Mouse (Mus musculus) CH12.LX (cell line): Measurements from ENCODE around the gene Rnf225. TPM values are rescaled to one million over a fixed set of nuclear protein-coding genes. Genes with fewer than 3 reads are reported as not detected.

Experiments used
- DNase-seq: peaks from one replicate; pipeline ENCODE4 v3.0.0-alpha.2; 2013; ENCODE audit errors: extremely low read depth
- H3K27ac ChIP-seq: 2 replicates; pipeline ENCODE4 v1.5.1; 2012; ENCODE audit warnings: low read depth, mild to moderate bottlenecking, control low read depth, moderate library complexity; ENCODE audit not compliant: insufficient read depth
- H3K27me3 ChIP-seq: replicated peaks from 2 replicates; pipeline ENCODE3; 2012; ENCODE audit warnings: inconsistent platforms
- H3K36me3 ChIP-seq, 2 experiments: replicated peaks in 1 of 2; 2 replicates each; pipeline versions ENCODE3 to v1.6.1; 2012; ENCODE audit warnings: inconsistent platforms in 1 of 2, low read length in 1 of 2, mild to moderate bottlenecking in 1 of 2, mixed read lengths in 1 of 2, moderate library complexity in 1 of 2; ENCODE audit not compliant: control insufficient read depth in 1 of 2, insufficient read depth in 1 of 2
- H3K4me1 ChIP-seq, 2 experiments: 2 replicates each; pipeline ENCODE4 v1.6.1; 2012; ENCODE audit warnings: inconsistent platforms in 1 of 2, moderate library complexity in 1 of 2; ENCODE audit not compliant: insufficient read depth in 2 of 2, control insufficient read depth in 1 of 2
- H3K4me2 ChIP-seq: 2 replicates; pipeline ENCODE4 v1.6.1; 2012; ENCODE audit warnings: low read depth, mild to moderate bottlenecking, control low read depth; ENCODE audit not compliant: poor library complexity, insufficient read depth, severe bottlenecking
- H3K4me3 ChIP-seq, 3 experiments: fragments of 150-350 bp in 1 of 3; sonication (generic) in 1 of 3; replicated peaks in 1 of 3; 2 replicates each; pipeline versions ENCODE3 to v1.5.1; 2011 to 2012; ENCODE audit warnings: low read depth in 2 of 3, low read length in 2 of 3, mild to moderate bottlenecking in 2 of 3, moderate library complexity in 2 of 3, control low read depth in 1 of 3, improper control_type of control experiment in 1 of 3, inconsistent platforms in 1 of 3, mixed read lengths in 1 of 3; ENCODE audit not compliant: poor library complexity in 1 of 3
- H3K79me2 ChIP-seq: replicated peaks from 2 replicates; pipeline ENCODE4 v1.6.1; 2012; ENCODE audit warnings: mild to moderate bottlenecking, moderate library complexity; ENCODE audit not compliant: control insufficient read depth, poor library complexity, insufficient read depth, severe bottlenecking; ENCODE audit errors: extremely low read depth
- H3K9ac ChIP-seq: 2 replicates; pipeline ENCODE4 v1.6.1; 2012; ENCODE audit warnings: low read depth, mild to moderate bottlenecking, control low read depth, moderate library complexity; ENCODE audit not compliant: insufficient read depth
- H3K9me3 ChIP-seq: replicated peaks from 2 replicates; pipeline ENCODE3; 2012; ENCODE audit warnings: low read length, inconsistent platforms, mixed read lengths
- BHLHE40 ChIP-seq: IDR thresholded peaks from 2 replicates; pipeline ENCODE4 v1.6.1; 2011; ENCODE audit warnings: mild to moderate bottlenecking, low read depth, low read length, improper control_type of control experiment
- CTCF ChIP-seq, 2 experiments: IDR thresholded peaks in 1 of 2; conservative IDR thresholded peaks in 1 of 2; 2 replicates each; pipeline ENCODE4 v1.5.1; 2011 to 2012; ENCODE audit warnings: low read depth in 2 of 2, low read length in 2 of 2, improper control_type of control experiment in 1 of 2, inconsistent platforms in 1 of 2, mild to moderate bottlenecking in 1 of 2, moderate library complexity in 1 of 2
- E2F4 ChIP-seq: IDR thresholded peaks from 2 replicates; pipeline ENCODE4 v1.6.1; 2011; ENCODE audit warnings: low read depth, low read length, improper control_type of control experiment; ENCODE audit not compliant: insufficient replicate concordance
- ELF1 ChIP-seq: IDR thresholded peaks from 2 replicates; pipeline ENCODE4 v1.6.1; 2014; ENCODE audit warnings: low read depth, mild to moderate bottlenecking, inconsistent platforms, low read length, improper control_type of control experiment
- ETS1 ChIP-seq: conservative IDR thresholded peaks from 2 replicates; pipeline ENCODE4 v1.6.1; 2012; ENCODE audit warnings: low read depth, mild to moderate bottlenecking, inconsistent platforms, low read length, improper control_type of control experiment, moderate library complexity
- HCFC1 ChIP-seq: IDR thresholded peaks from 2 replicates; pipeline ENCODE4 v1.6.1; 2012; ENCODE audit warnings: low read depth, mild to moderate bottlenecking, inconsistent platforms, low read length, improper control_type of control experiment
- IRF4 ChIP-seq: IDR thresholded peaks from 2 replicates; pipeline ENCODE4 v1.6.1; 2014; ENCODE audit warnings: low read depth, mild to moderate bottlenecking, inconsistent platforms, low read length, improper control_type of control experiment
- MAZ ChIP-seq: IDR thresholded peaks from 2 replicates; pipeline ENCODE4 v1.6.1; 2012; ENCODE audit warnings: low read depth, mild to moderate bottlenecking, inconsistent platforms, low read length, improper control_type of control experiment, moderate library complexity
- MEF2A ChIP-seq: IDR thresholded peaks from 2 replicates; pipeline ENCODE4 v1.6.1; 2014; ENCODE audit warnings: low read depth, mild to moderate bottlenecking, inconsistent platforms, low read length, improper control_type of control experiment, borderline replicate concordance
- POLR2A ChIP-seq: IDR thresholded peaks from 2 replicates; pipeline ENCODE4 v1.6.1; 2011; ENCODE audit warnings: low read depth, mild to moderate bottlenecking, improper control_type of control experiment, low read length
- POLR2AphosphoS2 ChIP-seq: IDR thresholded peaks from 2 replicates; pipeline ENCODE4 v1.6.1; 2011; ENCODE audit warnings: low read depth, low read length, improper control_type of control experiment
- SIN3A ChIP-seq: IDR thresholded peaks from 2 replicates; pipeline ENCODE4 v1.6.1; 2012; ENCODE audit warnings: low read length, improper control_type of control experiment, inconsistent platforms
- SMC3 ChIP-seq: IDR thresholded peaks from 2 replicates; pipeline ENCODE4 v1.6.1; 2011; ENCODE audit warnings: low read depth, low read length, improper control_type of control experiment
- TBP ChIP-seq: conservative IDR thresholded peaks from 2 replicates; pipeline ENCODE4 v1.6.1; 2011; ENCODE audit warnings: low read depth, low read length, improper control_type of control experiment
- USF1 ChIP-seq: IDR thresholded peaks from 2 replicates; pipeline ENCODE4 v1.6.1; 2014; ENCODE audit warnings: low read depth, mild to moderate bottlenecking, inconsistent platforms, low read length, improper control_type of control experiment
- USF2 ChIP-seq: conservative IDR thresholded peaks from 2 replicates; pipeline ENCODE4 v1.6.1; 2011; ENCODE audit warnings: low read depth, low read length, improper control_type of control experiment
- ZKSCAN1 ChIP-seq: IDR thresholded peaks from 2 replicates; pipeline ENCODE4 v1.6.1; 2012; ENCODE audit warnings: low read depth, inconsistent platforms, low read length, improper control_type of control experiment, borderline replicate concordance
- ZMIZ1 ChIP-seq: IDR thresholded peaks from 2 replicates; pipeline ENCODE4 v1.6.1; 2012; ENCODE audit warnings: low read depth, mild to moderate bottlenecking, inconsistent platforms, low read length, improper control_type of control experiment
- ZNF384 ChIP-seq: IDR thresholded peaks from 2 replicates; pipeline ENCODE4 v1.6.1; 2012; ENCODE audit warnings: low read depth, low read length, improper control_type of control experiment, inconsistent platforms
- dilution Hi-C: fragments of 300-500 bp; cut with MboI; formaldehyde crosslinking; loops from 2 replicates; pipeline ENCODE4 v1.14.3; 2020; ENCODE audit warnings: low sequenced_read_pairs; ENCODE audit not compliant: extremely low pct_unique_long_range_greater_than_20kb, extremely low pct_ligation_motif_present
- in situ Hi-C: fragments of 300-500 bp; cut with MboI; formaldehyde crosslinking; loops from 3 replicates; pipeline ENCODE4 v1.14.3; 2019; ENCODE audit warnings: low sequenced_read_pairs, low pct_ligation_motif_present, low pct_unique_long_range_greater_than_20kb, mixed read lengths
- polyA plus RNA-seq: library from polyadenylated mRNA; unstranded; fragments of >175 nt; gene quantifications from 2 replicates; pipeline ENCODE4 v1.2.1, GENCODE M21; 2012; ENCODE audit warnings: low read depth; ENCODE audit not compliant: insufficient read length
- total RNA-seq, 2 experiments: library from RNA; depleted of rRNA; stranded (reverse); fragments of 300-350 nt in 1 of 2; fragments of >200 nt in 1 of 2; gene quantifications; 2 replicates each; pipeline ENCODE4 v1.2.3; 2012 to 2014

Rnf225 gene
- total RNA-seq (2012; rRNA removed) (1.1 and 1.3 TPM in 2 replicates), total RNA-seq (2014; rRNA removed) (0.89 and 0.90 TPM in 2 replicates), polyA plus RNA-seq (3.4 and 4.0 TPM in 2 replicates)

DNA sequence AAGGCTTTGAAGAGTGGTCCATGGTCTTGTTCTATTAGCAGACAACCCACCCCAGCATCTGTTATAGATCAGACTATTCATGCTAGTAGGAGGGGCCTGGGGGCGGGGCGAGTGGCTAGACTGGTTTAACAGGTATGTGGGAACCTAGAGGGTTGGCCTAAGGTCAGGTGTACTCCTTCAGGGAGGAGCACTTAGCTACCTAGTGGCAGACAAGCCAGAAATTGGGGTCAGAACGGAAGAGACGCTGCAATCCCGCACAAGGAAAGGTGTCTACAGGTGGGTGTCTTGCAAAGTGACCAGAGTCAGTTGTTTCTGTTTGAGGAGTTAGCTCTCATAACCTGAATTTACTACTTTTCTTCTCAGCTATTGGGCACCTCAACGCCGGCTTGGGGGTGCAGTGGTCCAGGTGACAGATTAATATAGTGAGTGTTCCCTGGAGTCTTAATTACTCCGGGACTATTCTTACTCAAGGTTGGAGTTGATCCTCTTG lies at the start of gene Rnf225:
Rnf225 (plus strand) TSS at position 226 of the 490 bp plus-strand sequence.
- dilution Hi-C loops = no loop called here
- Histone ChIP-seq H3K9ac (no peak within 1 kb of the TSS), H3K79me2 (peaks cover 22% of the 10 kb centered on the region), H3K4me2 (no peak within 1 kb of the TSS), H3K36me3 (peaks cover 47 to 74% of the 10 kb centered on the region in 2 experiments), H3K27me3 (no peaks in the 10 kb centered on the region), H3K27ac (no peak within 1 kb of the TSS), H3K4me1 (peaks cover 5 to 24% of the 10 kb centered on the region in 2 experiments), H3K9me3 (no peaks in the 10 kb centered on the region), H3K4me3 (no peak within 1 kb of the TSS)
- in situ Hi-C loops = loop anchor here (10.0 kb wide), 2 partner anchors 58 to 118 kb away; no protein-coding TSS in a partner anchor
- TF ChIP-seq ZNF384 (no peak), E2F4 (no peak), SMC3 (no peak), ZMIZ1 (no peak; the same call in 1 of the 2 replicates), POLR2A (peak; percentile 61), ZKSCAN1 (no peak), HCFC1 (no peak), USF1 (no peak), TBP (no peak), SIN3A (no peak), ETS1 (no peak), MAZ (no peak), BHLHE40 (no peak), POLR2AphosphoS2 (peak; percentile 88), IRF4 (no peak), USF2 (no peak), ELF1 (no peak)
- DNase-seq = peak; percentile 35

DNA sequence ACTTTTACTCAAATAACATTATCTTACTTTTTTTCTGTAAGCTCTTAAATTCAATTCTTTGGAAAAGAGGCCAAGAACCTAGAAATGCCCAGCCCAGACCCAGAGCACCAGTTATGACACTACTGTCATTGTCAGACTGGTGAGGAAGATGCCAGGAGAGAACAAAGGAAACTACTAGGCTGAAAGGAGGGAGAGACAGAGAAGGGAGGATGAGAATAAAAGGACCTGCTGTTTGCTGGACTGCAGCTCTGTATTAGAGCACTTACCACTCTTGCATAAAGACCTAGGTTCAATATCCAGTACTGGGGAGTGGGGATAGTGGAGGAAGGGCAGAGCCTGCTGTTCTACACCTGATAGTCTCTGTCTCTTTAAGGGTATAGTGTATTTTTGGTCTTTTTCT lies 47.2 kb upstream of the Rnf225 start:
- TF ChIP-seq MEF2A = 0 out of 2 replicates have a peak, but pooled peaks have one; percentile 59
- TF ChIP-seq CTCF (conservative IDR thresholded peaks at IDR 0.05 in 1 of 2, IDR thresholded peaks at IDR 0.05 in 1 of 2; ENCODE audit: low read depth in 2 of 2, low read length in 2 of 2) = no peak
- Histone ChIP-seq H3K4me3 (no peak overlapping the region), H3K36me3 (peaks cover 0 to 6% of the 10 kb centered on the region in 2 experiments), H3K9me3 (peaks cover 2% of the 10 kb centered on the region), H3K4me2 (no peak overlapping the region), H3K27me3 (no peaks in the 10 kb centered on the region), H3K79me2 (no peaks in the 10 kb centered on the region), H3K4me1 (peaks cover 2 to 14% of the 10 kb centered on the region in 2 experiments; a peak in 2 of 4 replicates), H3K9ac (no peak overlapping the region; the same call in 1 of the 2 replicates), H3K27ac (no peak overlapping the region)
- in situ Hi-C loops = no loop called here
- no peak for DNase-seq
- dilution Hi-C loops = no loop called here
